Mouse (Mus musculus) forebrain, postnatal 0 days (tissue): Measurements from ENCODE around the gene Pcnx. TPM values are rescaled to one million over a fixed set of nuclear protein-coding genes. Genes with fewer than 3 reads are reported as not detected.

Source experiments
- ATAC-seq: fragments of 200-750 bp; cut with Nextera tagmentation; 2 replicates; pipeline ENCODE4 v1.8.0; 2017; ENCODE audit warnings: mild to moderate bottlenecking, moderate library complexity
- DNase-seq: peaks from one replicate; pipeline ENCODE4 v3.0.0-alpha.2; 2015
- H3K27ac ChIP-seq: fragments of 300-500 bp; sonication (generic); 2 replicates; pipeline ENCODE4 v1.5.1; 2014; ENCODE audit warnings: low read depth, mild to moderate bottlenecking, antibody characterized with exemption, low read length, moderate library complexity, mixed read lengths
- H3K27me3 ChIP-seq: fragments of 300-500 bp; sonication (generic); 2 replicates; pipeline ENCODE4 v1.6.1; 2014; ENCODE audit warnings: mild to moderate bottlenecking, low read length, mixed read lengths; ENCODE audit not compliant: insufficient read depth
- H3K36me3 ChIP-seq: fragments of 300-500 bp; sonication (generic); 2 replicates; pipeline ENCODE4 v1.6.1; 2014; ENCODE audit warnings: mild to moderate bottlenecking, moderate library complexity; ENCODE audit not compliant: insufficient read depth
- H3K4me1 ChIP-seq: fragments of 300-500 bp; sonication (generic); 2 replicates; pipeline ENCODE4 v1.6.1; 2014; ENCODE audit warnings: antibody characterized with exemption; ENCODE audit not compliant: insufficient read depth
- H3K4me2 ChIP-seq: fragments of 300-500 bp; sonication (generic); 2 replicates; pipeline ENCODE4 v1.6.1; 2014; ENCODE audit warnings: low read depth, mild to moderate bottlenecking, moderate library complexity
- H3K4me3 ChIP-seq: fragments of 300-500 bp; sonication (generic); 2 replicates; pipeline ENCODE4 v1.5.1; 2014; ENCODE audit warnings: low read depth, low read length, mixed read lengths
- H3K9ac ChIP-seq: fragments of 300-500 bp; sonication (generic); 2 replicates; pipeline ENCODE4 v1.6.1; 2014; ENCODE audit warnings: mild to moderate bottlenecking
- H3K9me3 ChIP-seq: fragments of 300-500 bp; sonication (generic); 2 replicates; pipeline ENCODE4 v1.6.1; 2016; ENCODE audit warnings: low read length
- CTCF ChIP-seq: sonication (generic); IDR thresholded peaks from 2 replicates; pipeline ENCODE4 v1.5.1; 2016; ENCODE audit warnings: antibody characterized with exemption, control low read depth, low read depth
- WGBS: fragments of 180-500 bp; shearing (Covaris S2); extraction: QIAGEN DNeasy Blood & Tissue Kit; methylation state at CpG from one replicate; pipeline ENCODE4 v1.1.7; 2014; 5-methylcytosine and 5-hydroxymethylcytosine counted together
- polyA plus RNA-seq: library from polyadenylated mRNA; unstranded; fragments of >200 nt; fragmentation: Nextera tagmentation; extraction: Ambion mirVana; gene quantifications from 2 replicates; pipeline ENCODE4 v1.2.1, GENCODE M21; 2015
- total RNA-seq: library from RNA; depleted of rRNA; stranded (reverse); fragments of >200 nt; gene quantifications from 2 replicates; pipeline ENCODE4 v1.2.3, GENCODE M21; 2014

Pcnx gene
- total and polyA plus RNA-seq, 2 experiments from 2014 or later: 6.3 to 37.6 TPM

DNA sequence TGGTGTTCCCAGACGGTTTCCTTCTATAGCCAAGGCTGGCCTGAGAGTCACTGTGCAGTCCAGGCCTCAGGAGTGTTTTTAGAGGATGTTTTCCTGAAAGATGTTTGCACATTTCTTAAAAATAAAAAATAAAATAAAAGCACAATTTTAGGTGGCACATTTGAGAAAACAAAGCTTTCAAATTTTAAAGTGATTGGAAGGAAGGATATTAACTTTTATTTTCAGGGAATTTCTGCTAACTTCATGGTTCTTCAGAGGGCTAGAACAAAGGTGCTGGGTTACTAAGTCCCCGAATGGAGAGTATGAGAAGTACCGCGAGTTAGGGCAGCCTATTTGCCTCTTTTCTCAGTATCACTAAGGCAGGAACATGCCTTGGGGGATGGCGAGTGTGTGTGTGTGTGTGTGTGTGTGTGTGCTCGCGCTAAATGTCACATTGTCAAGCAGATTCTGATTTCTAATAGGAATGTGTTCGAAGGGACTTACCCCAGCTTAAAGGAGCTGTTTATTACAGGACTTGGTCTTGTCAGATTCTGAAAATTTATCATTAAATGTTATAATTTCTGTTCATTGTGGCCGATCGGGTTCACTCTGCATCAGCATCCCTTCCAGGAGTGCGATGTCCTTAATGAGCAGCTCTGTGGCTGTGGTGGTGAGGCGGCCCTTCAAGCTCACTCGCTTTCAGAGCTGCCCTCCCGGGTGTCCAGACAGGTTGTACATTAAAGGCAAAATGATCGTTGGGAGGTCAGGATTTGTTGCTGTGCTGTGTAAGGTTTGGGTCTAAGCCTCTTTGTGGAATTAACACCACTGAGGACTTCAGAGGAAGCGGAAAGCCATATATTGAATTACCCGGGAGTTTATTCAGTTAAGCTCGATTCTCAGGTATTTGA, 1.6 kb downstream of the Pcnx start:
- ATAC-seq: no peak
- no peak for TF ChIP-seq CTCF

DNA sequence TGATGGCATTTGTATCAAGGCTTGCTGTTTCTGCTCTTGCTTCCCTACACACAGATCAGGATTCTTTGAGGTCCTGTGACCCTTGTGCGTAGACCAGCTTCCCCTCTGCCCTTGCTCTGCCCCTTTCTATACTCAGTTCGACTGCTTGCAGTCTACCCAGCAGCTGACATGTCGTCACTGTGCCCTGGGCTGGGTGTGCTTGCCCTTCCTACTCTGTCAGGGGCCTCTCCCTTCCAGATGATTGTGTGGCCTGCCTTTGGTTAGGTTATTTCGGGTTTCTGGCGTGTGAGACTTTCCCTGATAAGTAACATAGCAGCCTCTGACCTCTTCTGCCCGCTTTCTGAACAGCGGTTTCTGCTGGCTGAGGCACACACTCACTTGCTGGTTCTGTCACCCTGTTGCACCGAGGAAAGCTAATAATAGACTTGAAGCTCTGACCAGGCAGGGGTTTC, 2.6 kb downstream of the Pcnx start:
- no peak overlapping the region for H3K27ac ChIP-seq
- no peaks in the 10 kb centered on the region for H3K36me3 ChIP-seq
- peak overlapping the region; percentile 92 for H3K9ac ChIP-seq
- H3K4me3 ChIP-seq: peak overlapping the region; percentile 91
- DNase-seq (no peak), ATAC-seq (no peak)
- WGBS: 32% methylated on average over 8 of the region's 8 CpGs
- TF ChIP-seq CTCF: no peak
- H3K4me2 ChIP-seq: peak overlapping the region; percentile 73
- H3K9me3 ChIP-seq: no peaks in the 10 kb centered on the region
- H3K4me1 ChIP-seq: peaks cover 27% of the 10 kb centered on the region
- no peaks in the 10 kb centered on the region for H3K27me3 ChIP-seq

More for the DNA sequence above, 1.6 kb downstream of the Pcnx start:
- no peaks in the 10 kb centered on the region for H3K9me3 ChIP-seq
- no peak for DNase-seq
- no peaks in the 10 kb centered on the region for H3K36me3 ChIP-seq
- peak overlapping the region; percentile 92 for H3K9ac ChIP-seq
- H3K4me1 ChIP-seq: peaks cover 27% of the 10 kb centered on the region
- peak overlapping the region; percentile 91 for H3K4me3 ChIP-seq
- H3K27ac ChIP-seq: peak overlapping the region; percentile 95
- no peaks in the 10 kb centered on the region for H3K27me3 ChIP-seq
- peak overlapping the region; percentile 73 for H3K4me2 ChIP-seq
- 9% methylated on average over 18 of the region's 18 CpGs for WGBS

DNA sequence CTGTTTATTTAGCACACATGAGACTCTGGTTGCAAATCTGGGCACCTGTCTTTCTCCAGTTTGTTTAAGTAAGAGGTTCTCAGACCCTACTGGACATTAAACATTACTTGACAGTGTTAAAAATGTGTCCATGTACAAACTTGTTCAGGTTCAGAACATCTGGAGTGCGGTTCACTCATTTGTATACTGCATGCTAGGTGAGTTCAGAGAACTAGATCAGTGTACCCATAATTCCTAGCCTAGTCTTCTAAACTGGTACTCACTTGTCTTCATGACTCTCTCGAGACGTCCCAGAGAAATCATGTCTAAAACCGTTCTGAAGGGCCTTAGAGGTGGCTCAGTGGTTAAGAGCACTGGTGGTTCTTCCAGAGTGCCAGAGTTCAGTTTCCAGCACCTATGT, 4.1 kb downstream of the Pcnx start:
- H3K4me1 ChIP-seq: peaks cover 24% of the 10 kb centered on the region
- no peaks in the 10 kb centered on the region for H3K27me3 ChIP-seq
- no peak overlapping the region for H3K4me3 ChIP-seq
- H3K9ac ChIP-seq: no peak overlapping the region
- no peak overlapping the region for H3K4me2 ChIP-seq
- H3K27ac ChIP-seq: no peak overlapping the region
- ATAC-seq (no peak), DNase-seq (no peak)
- H3K9me3 ChIP-seq: no peaks in the 10 kb centered on the region
- H3K36me3 ChIP-seq: no peaks in the 10 kb centered on the region
- TF ChIP-seq CTCF: no peak
- WGBS: 94% methylated on average over 4 of the region's 4 CpGs

DNA sequence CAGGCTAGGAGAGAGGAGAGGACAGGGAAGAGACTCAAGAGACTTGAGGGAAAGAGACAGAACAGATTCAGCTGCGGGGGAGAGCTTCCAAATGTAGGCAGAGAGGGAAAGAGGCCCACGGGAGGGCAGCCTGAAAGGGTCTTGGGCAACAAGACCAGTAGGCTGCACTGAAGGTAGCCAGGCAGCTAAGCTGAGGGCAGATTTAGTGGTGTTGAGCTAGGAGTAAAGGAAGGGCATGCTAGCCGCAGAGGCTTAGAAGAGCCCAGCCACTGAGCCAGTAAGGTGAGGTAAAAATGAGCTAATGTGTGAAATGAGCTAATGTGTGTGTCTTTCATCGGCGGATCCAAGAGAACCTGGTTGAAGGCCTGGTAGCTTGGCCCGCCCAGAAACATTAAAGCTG, 5.4 kb downstream of the Pcnx start:
- DNase-seq: no peak
- no peak for TF ChIP-seq CTCF
- no peaks in the 10 kb centered on the region for H3K9me3 ChIP-seq
- no peak for ATAC-seq
- H3K27me3 ChIP-seq: no peaks in the 10 kb centered on the region
- no peak overlapping the region for H3K9ac ChIP-seq
- H3K4me1 ChIP-seq: peaks cover 21% of the 10 kb centered on the region
- H3K4me2 ChIP-seq: no peak overlapping the region
- 96% methylated on average over 6 of the region's 6 CpGs for WGBS
- no peak overlapping the region for H3K27ac ChIP-seq
- H3K4me3 ChIP-seq: no peak overlapping the region
- no peaks in the 10 kb centered on the region for H3K36me3 ChIP-seq

DNA sequence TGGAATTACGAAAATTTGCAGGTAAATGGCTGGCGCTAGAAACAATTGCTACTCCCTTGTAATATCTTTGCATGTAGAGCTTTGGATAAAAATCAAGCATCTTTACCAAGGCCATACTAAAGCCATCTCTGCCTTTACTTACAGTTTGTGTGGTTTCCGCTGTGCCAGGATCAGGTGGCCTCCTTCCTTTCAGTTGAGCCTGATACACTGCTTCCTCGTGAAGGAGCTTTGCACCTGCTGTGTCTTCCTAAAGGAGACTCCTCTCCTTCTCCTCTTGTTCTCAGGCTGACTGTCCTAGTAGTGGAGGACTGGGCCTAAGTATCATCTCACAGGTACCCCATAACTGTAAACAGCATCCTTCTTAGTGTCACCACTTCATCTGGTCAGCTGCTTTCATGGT, 7.5 kb downstream of the Pcnx start:
- no peak overlapping the region for H3K27ac ChIP-seq
- H3K4me2 ChIP-seq: no peak overlapping the region
- no peak overlapping the region for H3K9ac ChIP-seq
- no peak for ATAC-seq
- no peaks in the 10 kb centered on the region for H3K27me3 ChIP-seq
- H3K4me1 ChIP-seq: peaks cover 13% of the 10 kb centered on the region
- H3K9me3 ChIP-seq: no peaks in the 10 kb centered on the region
- 87% methylated on average over 4 of the region's 4 CpGs for WGBS
- DNase-seq: no peak
- H3K36me3 ChIP-seq: no peaks in the 10 kb centered on the region
- TF ChIP-seq CTCF: no peak
- H3K4me3 ChIP-seq: no peak overlapping the region

DNA sequence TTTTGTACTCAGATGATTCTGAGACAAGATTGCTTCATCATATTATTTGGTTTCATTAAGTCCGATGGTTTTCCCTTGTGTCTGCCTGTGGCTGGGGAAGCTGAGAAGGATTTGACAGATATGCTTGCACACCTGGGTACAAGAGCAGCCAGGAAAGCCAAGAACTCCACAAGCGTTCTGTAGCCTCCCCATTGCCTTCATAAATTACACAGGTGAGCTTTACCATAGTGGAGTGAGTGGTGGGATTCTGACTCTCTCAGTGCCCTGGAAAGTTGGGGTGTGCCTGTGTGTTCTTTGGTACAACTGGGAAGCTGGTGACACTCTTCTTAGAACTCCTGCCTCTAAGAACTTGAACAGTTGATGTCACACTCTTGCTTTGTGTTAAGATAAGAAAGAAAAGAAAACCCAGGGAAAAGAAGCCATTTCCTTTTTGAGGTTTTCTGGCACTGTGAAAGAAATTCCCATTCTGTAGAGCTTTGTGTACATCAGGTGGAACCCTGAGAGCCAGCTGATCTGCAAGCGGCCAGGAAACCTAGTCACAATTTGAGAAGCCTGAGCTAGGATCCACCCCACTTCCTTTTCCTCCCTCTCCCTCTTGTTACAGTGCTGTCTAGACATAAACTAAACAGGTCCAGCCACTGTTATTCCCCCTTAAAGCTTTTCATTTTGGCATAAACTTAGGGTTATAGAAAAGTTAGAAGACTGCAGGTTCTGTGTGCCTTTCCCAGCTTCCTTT, 9.6 kb downstream of the Pcnx start:
- H3K27ac ChIP-seq: no peak overlapping the region
- WGBS: 65% methylated on average over 3 of the region's 3 CpGs

DNA sequence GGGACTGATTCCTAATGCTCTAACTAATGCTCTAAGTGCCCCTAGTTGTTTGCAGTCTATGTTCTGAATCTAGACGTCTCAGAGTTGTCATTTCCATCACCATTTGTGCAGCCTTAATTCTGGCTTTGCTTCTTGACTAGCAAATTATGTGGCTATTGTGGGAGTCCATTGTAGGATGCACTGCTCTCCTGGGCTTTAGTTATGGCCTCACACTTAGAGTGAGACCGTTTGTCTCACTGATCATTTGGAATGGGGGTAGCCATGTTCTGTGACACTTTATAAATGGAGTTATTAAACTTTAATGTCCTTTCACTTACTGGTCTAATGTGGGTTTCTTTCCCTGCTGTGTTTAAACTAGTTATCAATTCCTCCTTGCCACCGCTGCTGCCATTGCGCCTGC, 13.5 kb downstream of the Pcnx start:
- ATAC-seq (no peak), DNase-seq (no peak)
- Histone ChIP-seq H3K4me1 (no peaks in the 10 kb centered on the region), H3K27ac (no peak overlapping the region), H3K9ac (no peak overlapping the region), H3K36me3 (no peaks in the 10 kb centered on the region), H3K9me3 (no peaks in the 10 kb centered on the region), H3K4me2 (no peak overlapping the region), H3K4me3 (no peak overlapping the region), H3K27me3 (no peaks in the 10 kb centered on the region)
- no peak for TF ChIP-seq CTCF
- 57% methylated on average over 4 of the region's 4 CpGs for WGBS

More for the DNA sequence above, 9.6 kb downstream of the Pcnx start:
- no peak for ATAC-seq
- H3K9me3 ChIP-seq: no peaks in the 10 kb centered on the region
- no peak overlapping the region for H3K9ac ChIP-seq
- H3K4me1 ChIP-seq: 0 out of 2 replicates have a peak, but pooled peaks cover 3% of the 10 kb centered on the region
- H3K4me2 ChIP-seq: no peak overlapping the region
- no peak overlapping the region for H3K4me3 ChIP-seq
- no peak for DNase-seq
- no peaks in the 10 kb centered on the region for H3K36me3 ChIP-seq
- no peak for TF ChIP-seq CTCF
- no peaks in the 10 kb centered on the region for H3K27me3 ChIP-seq
